Mouse (Mus musculus) G1E-ER4 (cell line): ENCODE measurements around the gene Opcml. TPM values are rescaled to one million over a fixed set of nuclear protein-coding genes. Genes with fewer than 3 reads are reported as not detected.

ENCODE experiments used
- GATA1 ChIP-seq: IDR thresholded peaks from one replicate; pipeline ENCODE4 v1.8.0; 2012; ENCODE audit warnings: low read length, inconsistent platforms
- polyA plus RNA-seq: library from polyadenylated mRNA; stranded (reverse); fragments of >175 nt; gene quantifications from 2 replicates; pipeline ENCODE4 v1.2.3, GENCODE M21; 2012

The Opcml gene
- polyA plus RNA-seq, 1 experiment: not detected

GRCm38 (mm10) chr9:28578730-28579129 lies 788.2 kb downstream of the Opcml start:
- TF ChIP-seq GATA1: no peak

- no peak for TF ChIP-seq GATA1
These were observed 796.7 kb downstream of the Opcml start for GRCm38 (mm10) chr9:28587253-28587652.

GRCm38 (mm10) chr9:28587857-28588388 lies 797.3 kb downstream of the Opcml start:
- no peak for TF ChIP-seq GATA1

GRCm38 (mm10) chr9:28588488-28588887 lies 797.9 kb downstream of the Opcml start:
- no peak for TF ChIP-seq GATA1

GRCm38 (mm10) chr9:28592208-28592607 lies 801.6 kb downstream of the Opcml start:
- TF ChIP-seq GATA1: no peak

- TF ChIP-seq GATA1: no peak
These were observed 804.5 kb downstream of the Opcml start for GRCm38 (mm10) chr9:28595062-28595461.

GRCm38 (mm10) chr9:28605561-28605960 lies 815.0 kb downstream of the Opcml start:
- no peak for TF ChIP-seq GATA1

- no peak for TF ChIP-seq GATA1
These were observed 823.4 kb downstream of the Opcml start for GRCm38 (mm10) chr9:28613683-28614620.

GRCm38 (mm10) chr9:28615447-28615846 lies 824.9 kb downstream of the Opcml start:
- TF ChIP-seq GATA1: no peak

- TF ChIP-seq GATA1: no peak
These were observed 827.1 kb downstream of the Opcml start for GRCm38 (mm10) chr9:28617666-28618065.

GRCm38 (mm10) chr9:28618186-28618892 lies 827.8 kb downstream of the Opcml start:
- no peak for TF ChIP-seq GATA1

GRCm38 (mm10) chr9:28621939-28622338 lies 831.4 kb downstream of the Opcml start:
- no peak for TF ChIP-seq GATA1

GRCm38 (mm10) chr9:28624870-28625269 lies 834.3 kb downstream of the Opcml start:
- TF ChIP-seq GATA1: no peak

GRCm38 (mm10) chr9:28642766-28643165 lies 852.2 kb downstream of the Opcml start:
- no peak for TF ChIP-seq GATA1

GRCm38 (mm10) chr9:28644063-28644462 lies 853.5 kb downstream of the Opcml start:
- no peak for TF ChIP-seq GATA1

GRCm38 (mm10) chr9:28650089-28650488 lies 859.5 kb downstream of the Opcml start:
- no peak for TF ChIP-seq GATA1
